Mouse (Mus musculus) heart, embryonic 14.5 days (tissue): ENCODE results near the gene Hdlbp. TPM values are rescaled to one million over a fixed set of nuclear protein-coding genes. Genes with fewer than 3 reads are reported as not detected.
A peak's percentile ranks its signal among the peaks of the same experiment; 100 is the strongest.
"Not testable (repeated sequence)": the region's sequence is repeated elsewhere in the genome, so short reads cannot be mapped to it uniquely, and the experiment has no call there.

ENCODE experiments used
- ATAC-seq: fragments of 200-750 bp; cut with Nextera tagmentation; 2 replicates; pipeline ENCODE4 v1.8.0; 2017; ENCODE audit warnings: low read depth, moderate TSS enrichment; ENCODE audit not compliant: insufficient number of reproducible peaks, insufficient read depth, low FRiP score
- H3K27ac ChIP-seq, 2 experiments: fragments of 200-500 bp in 1 of 2; fragments of 300-500 bp in 1 of 2; sonication (generic) in 1 of 2; replicated peaks in 1 of 2; 2 replicates each; pipeline ENCODE4 v1.5.1; 2012 to 2014; ENCODE audit warnings: low read depth in 2 of 2, low read length in 2 of 2, control low read depth in 1 of 2, mild to moderate bottlenecking in 1 of 2, mixed read lengths in 1 of 2; ENCODE audit not compliant: control insufficient read depth in 1 of 2, insufficient read depth in 1 of 2
- H3K27me3 ChIP-seq: fragments of 300-500 bp; sonication (generic); 2 replicates; pipeline ENCODE4 v1.6.1; 2014; ENCODE audit warnings: mild to moderate bottlenecking, low read length, control low read depth; ENCODE audit not compliant: control insufficient read depth, insufficient read depth
- H3K36me3 ChIP-seq: fragments of 300-500 bp; sonication (generic); 2 replicates; pipeline ENCODE4 v1.6.1; 2014; ENCODE audit warnings: mild to moderate bottlenecking, control low read depth, low read length, mixed read lengths; ENCODE audit not compliant: control insufficient read depth, insufficient read depth
- H3K4me1 ChIP-seq, 2 experiments: fragments of 200-500 bp in 1 of 2; fragments of 300-500 bp in 1 of 2; sonication (generic) in 1 of 2; 2 replicates each; pipeline ENCODE4 v1.6.1; 2012 to 2014; ENCODE audit warnings: low read length in 2 of 2, control low read depth in 1 of 2, mixed read lengths in 1 of 2; ENCODE audit not compliant: control insufficient read depth in 2 of 2, insufficient read depth in 2 of 2
- H3K4me2 ChIP-seq: fragments of 300-500 bp; sonication (generic); 2 replicates; pipeline ENCODE4 v1.6.1; 2014; ENCODE audit warnings: mild to moderate bottlenecking, low read length
- H3K4me3 ChIP-seq, 2 experiments: fragments of 200-500 bp in 1 of 2; fragments of 300-500 bp in 1 of 2; sonication (generic) in 1 of 2; 2 replicates each; pipeline ENCODE4 v1.5.1; 2012 to 2014; ENCODE audit warnings: low read length in 2 of 2, mild to moderate bottlenecking in 2 of 2, control low read depth in 1 of 2, low read depth in 1 of 2, moderate library complexity in 1 of 2; ENCODE audit not compliant: control insufficient read depth in 1 of 2, insufficient read depth in 1 of 2
- H3K9ac ChIP-seq: fragments of 300-500 bp; sonication (generic); 2 replicates; pipeline ENCODE4 v1.6.1; 2014; ENCODE audit warnings: mild to moderate bottlenecking, low read length
- H3K9me3 ChIP-seq: fragments of 300-500 bp; sonication (generic); 2 replicates; pipeline ENCODE4 v1.6.1; 2016; ENCODE audit warnings: low read length, control low read depth; ENCODE audit not compliant: control insufficient read depth
- WGBS: fragments of 180-500 bp; shearing (Covaris S2); extraction: QIAGEN DNeasy Blood & Tissue Kit; methylation state at CpG from one replicate; pipeline ENCODE4 v1.1.7; 2014; 5-methylcytosine and 5-hydroxymethylcytosine counted together
- polyA plus RNA-seq: library from polyadenylated mRNA; unstranded; fragments of >200 nt; fragmentation: Nextera tagmentation; extraction: Ambion mirVana; gene quantifications from 2 replicates; pipeline ENCODE4 v1.2.1, GENCODE M21; 2014

The Hdlbp gene
- polyA plus RNA-seq, 1 experiment from 2014 or later: 138 TPM

DNA sequence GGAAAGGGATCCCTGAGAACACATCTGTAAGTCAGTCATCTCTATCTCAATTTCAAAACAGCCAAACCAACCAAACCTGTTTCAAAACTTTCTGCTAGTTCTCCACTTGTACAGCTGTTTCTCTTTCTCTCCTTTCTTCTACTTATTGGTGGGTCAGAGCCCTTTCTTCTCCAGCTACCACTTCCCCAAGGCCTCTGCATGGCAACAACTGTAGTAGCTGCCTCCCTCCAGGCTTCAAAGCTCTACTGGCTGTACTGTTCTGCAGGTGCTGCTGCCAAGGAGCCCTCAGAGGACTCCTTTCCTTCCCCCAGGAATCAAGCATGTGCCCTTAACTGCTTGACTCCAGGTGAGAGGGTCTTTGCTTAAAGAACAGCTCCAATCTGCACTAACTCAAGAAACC, 12.9 kb downstream of the Hdlbp start:
- no peak for ATAC-seq
- H3K4me2 ChIP-seq: no peak overlapping the region
- H3K36me3 ChIP-seq: no peaks in the 10 kb centered on the region
- H3K27me3 ChIP-seq: no peaks in the 10 kb centered on the region
- H3K9ac ChIP-seq: no peak overlapping the region
- no peaks in the 10 kb centered on the region for H3K4me1 ChIP-seq
- H3K9me3 ChIP-seq: no peaks in the 10 kb centered on the region
- no peak overlapping the region for H3K4me3 ChIP-seq
- no peak overlapping the region for H3K27ac ChIP-seq

DNA sequence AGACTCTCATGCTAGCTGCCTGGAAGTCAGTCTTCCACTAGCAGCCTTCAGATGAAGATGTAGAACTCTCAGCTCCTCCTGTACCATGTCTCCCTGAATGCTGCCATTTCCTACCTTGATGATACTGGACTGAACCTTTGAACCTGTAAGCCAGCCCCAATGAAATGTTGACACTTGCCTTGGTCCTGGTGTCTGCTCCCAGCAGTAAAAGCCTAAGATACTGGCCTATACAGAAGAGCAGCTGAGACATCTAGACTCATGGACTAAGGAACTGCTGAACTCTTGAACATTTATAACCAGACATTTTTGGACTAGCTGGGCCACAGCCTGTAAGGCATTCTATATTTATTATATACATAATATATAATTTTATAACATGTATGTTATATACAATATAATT, 13.5 kb downstream of the Hdlbp start:
- H3K36me3 ChIP-seq: no peaks in the 10 kb centered on the region
- H3K27ac ChIP-seq: no peak overlapping the region
- H3K4me1 ChIP-seq: no peaks in the 10 kb centered on the region
- no peaks in the 10 kb centered on the region for H3K27me3 ChIP-seq
- no peak overlapping the region for H3K9ac ChIP-seq
- H3K4me3 ChIP-seq: no peak overlapping the region
- H3K4me2 ChIP-seq: no peak overlapping the region
- ATAC-seq: no peak
- no peaks in the 10 kb centered on the region for H3K9me3 ChIP-seq

DNA sequence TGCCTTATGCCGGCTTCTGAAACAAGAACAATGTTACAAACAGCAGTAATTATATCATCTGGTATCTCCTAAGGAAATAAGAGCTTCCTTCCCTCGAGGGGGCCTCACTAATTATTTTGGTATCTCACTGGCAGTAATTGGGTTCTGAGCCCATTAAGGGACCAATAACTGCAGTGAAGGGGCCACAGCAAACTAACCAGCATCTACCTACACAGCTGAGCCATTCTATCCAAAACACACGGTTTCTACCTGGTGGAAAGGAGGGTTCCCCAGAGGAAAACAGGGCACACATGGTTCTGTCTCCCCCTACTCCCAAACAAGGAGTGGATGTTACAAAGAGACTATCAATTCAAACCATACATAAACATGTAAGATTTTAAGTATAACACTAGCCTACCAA, 19.5 kb downstream of the Hdlbp start:
- Histone ChIP-seq H3K4me3 (no peak overlapping the region), H3K9ac (no peak overlapping the region), H3K4me1 (peaks cover 0 to 10% of the 10 kb centered on the region in 2 experiments; a peak in 2 of 4 replicates), H3K27ac (no peak overlapping the region), H3K9me3 (no peaks in the 10 kb centered on the region), H3K27me3 (no peaks in the 10 kb centered on the region), H3K36me3 (no peaks in the 10 kb centered on the region), H3K4me2 (no peak overlapping the region)
- ATAC-seq: no peak
- WGBS: 65% methylated on average over 3 of the region's 3 CpGs

DNA sequence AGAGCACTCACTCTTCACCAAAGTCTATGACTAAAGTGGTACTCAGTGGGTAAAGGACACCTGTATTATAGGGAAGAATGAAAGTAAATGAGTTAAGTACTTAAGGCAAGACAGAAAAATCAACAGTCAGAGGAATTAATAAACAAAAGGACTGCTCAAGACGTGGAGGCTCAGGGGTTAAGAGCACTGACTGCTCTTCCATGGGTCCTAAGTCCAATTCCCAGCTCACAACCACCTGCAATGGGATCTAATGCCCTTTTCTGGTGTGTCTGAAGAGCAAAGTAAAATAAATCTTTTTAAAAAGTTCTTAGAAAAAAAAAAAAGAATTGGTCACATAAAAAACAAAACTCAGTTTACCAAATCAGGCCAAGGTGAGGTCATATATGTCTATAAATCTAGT, 20.3 kb downstream of the Hdlbp start:
- Histone ChIP-seq H3K4me1 (peaks cover 0 to 14% of the 10 kb centered on the region in 2 experiments; a peak in 2 of 4 replicates), H3K9me3 (no peaks in the 10 kb centered on the region), H3K4me3 (no peak overlapping the region), H3K27ac (no peak overlapping the region), H3K4me2 (no peak overlapping the region), H3K9ac (no peak overlapping the region), H3K27me3 (no peaks in the 10 kb centered on the region), H3K36me3 (no peaks in the 10 kb centered on the region)
- ATAC-seq: no peak
- WGBS: 80% methylated on average over 1 of the region's 1 CpGs

DNA sequence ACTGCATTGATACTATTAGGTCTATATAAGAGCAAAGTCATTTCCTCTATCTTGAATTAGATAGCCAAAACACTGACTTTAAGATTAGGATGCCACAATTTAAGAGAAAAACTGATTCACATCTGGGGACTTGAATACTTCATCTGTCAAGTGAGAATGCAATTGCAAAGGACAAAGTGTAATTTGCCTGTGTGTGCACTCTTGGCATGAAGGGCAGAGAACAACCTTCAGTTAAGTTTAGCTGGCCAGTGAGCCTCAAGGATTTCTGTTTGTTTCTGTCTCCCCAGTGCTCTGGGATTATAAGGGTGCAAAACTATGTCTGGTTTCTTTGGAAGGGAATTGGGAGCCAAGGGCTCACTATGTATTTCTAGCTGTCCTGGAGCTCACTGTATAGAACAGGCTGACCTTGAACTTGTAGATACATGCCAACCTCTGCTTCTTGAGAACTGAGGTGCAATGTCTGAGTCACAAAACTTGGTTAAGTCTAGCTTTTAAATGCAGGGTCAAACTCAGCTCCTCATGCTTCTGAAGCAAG, 24.8 kb downstream of the Hdlbp start:
- Histone ChIP-seq H3K27me3 (no peaks in the 10 kb centered on the region), H3K4me2 (no peak overlapping the region), H3K9ac (no peak overlapping the region), H3K4me3 (no peak overlapping the region), H3K9me3 (no peaks in the 10 kb centered on the region), H3K27ac (peak overlapping the region in 1 of 2 experiments; percentile 26; a peak in 2 of 4 replicates), H3K36me3 (no peaks in the 10 kb centered on the region), H3K4me1 (peaks cover 0 to 14% of the 10 kb centered on the region in 2 experiments; a peak in 2 of 4 replicates)
- ATAC-seq: no peak

DNA sequence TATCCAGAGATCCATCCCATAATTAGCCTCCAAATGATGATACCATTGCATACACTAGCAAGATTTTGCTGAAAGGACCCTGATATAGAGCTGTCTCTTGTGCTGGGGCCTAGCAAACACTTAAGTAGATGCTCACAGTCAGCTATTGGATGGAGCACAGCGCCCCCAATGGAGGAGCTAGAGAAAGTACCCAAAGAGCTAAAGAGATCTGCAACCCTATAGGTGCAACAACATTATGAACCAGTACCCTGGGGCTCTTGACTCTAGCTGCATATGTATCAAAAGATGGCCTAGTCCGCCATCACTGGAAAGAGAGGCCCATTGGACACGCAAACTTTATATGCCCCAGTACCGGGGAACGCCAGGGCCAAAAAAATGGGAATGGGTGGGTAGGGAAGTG, 28.5 kb downstream of the Hdlbp start:
- not testable (repeated sequence) for H3K4me2 ChIP-seq, H3K9me3 ChIP-seq, ATAC-seq, H3K36me3 ChIP-seq, H3K27ac ChIP-seq, H3K27me3 ChIP-seq, H3K9ac ChIP-seq, H3K4me3 ChIP-seq
- WGBS: 85% methylated on average over 5 of the region's 5 CpGs
- peaks cover 0 to 19% of the 10 kb centered on the region in 2 experiments; a peak in 2 of 4 replicates for H3K4me1 ChIP-seq

DNA sequence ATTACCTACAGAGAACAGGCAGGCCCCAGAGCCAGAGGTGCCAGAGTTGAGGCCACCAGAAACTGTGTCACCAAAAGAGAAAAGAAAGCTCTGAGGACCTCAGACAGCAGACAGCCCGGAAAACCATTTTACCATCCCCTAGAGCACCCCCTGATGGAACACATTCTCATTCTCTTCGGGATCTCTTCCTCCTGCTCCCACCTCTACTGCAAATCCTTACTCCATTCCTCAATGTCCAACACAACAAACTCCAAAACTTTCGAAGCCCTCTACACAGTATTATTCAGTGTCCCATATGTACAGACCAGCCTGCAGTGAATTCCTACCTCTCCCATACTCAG, 32.8 kb downstream of the Hdlbp start:
- Histone ChIP-seq H3K9ac (peak overlapping the region; percentile 92), H3K27ac (peak overlapping the region; percentile 65 to 97), H3K27me3 (no peaks in the 10 kb centered on the region), H3K9me3 (no peaks in the 10 kb centered on the region), H3K4me2 (peak overlapping the region; percentile 76), H3K4me3 (peak overlapping the region; percentile 83 to 95), H3K4me1 (peaks cover 6 to 32% of the 10 kb centered on the region in 2 experiments), H3K36me3 (peaks cover 16% of the 10 kb centered on the region)
- 13% methylated on average over 3 of the region's 3 CpGs for WGBS
- 0 out of 2 replicates have a peak, but pooled peaks have one; percentile 4 for ATAC-seq

DNA sequence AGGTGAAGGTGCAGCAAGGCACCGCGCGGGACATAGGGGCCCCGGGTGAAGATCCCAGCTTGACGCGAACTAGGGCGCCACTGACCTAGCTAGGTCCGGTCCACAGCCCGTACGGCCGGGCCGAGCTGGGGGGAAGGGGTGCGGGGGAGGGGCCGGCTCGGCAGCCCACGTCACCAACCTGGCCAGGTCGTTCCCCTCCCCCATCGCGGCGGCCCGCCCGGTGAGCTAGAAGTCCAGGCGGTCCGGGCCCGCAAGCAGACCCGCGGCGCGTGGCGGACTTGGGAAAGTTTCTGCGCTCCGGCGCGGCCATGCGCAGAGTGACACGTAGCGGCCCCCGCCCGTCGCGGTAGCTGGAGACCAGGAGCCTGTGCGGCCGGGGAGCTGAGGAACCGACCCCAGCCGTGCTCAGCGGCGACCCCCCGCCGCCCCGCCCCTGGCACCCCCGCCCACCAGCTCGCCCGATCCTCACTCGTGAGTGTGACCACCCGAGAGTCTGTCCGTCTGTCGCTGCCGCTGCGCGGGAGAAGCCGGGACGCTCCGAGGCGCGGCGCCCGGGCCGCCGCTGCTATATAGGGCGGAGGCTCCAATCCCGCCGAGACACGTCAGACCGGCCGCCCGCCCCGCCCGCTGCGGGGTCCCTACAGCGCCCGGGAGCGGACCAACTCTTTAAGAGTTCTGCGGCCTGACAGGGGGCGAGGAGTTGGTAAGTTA, 33.3 kb downstream of the Hdlbp start:
- peak; percentile 91 for ATAC-seq
- Histone ChIP-seq H3K36me3 (peaks cover 21% of the 10 kb centered on the region), H3K9me3 (no peaks in the 10 kb centered on the region), H3K27me3 (no peaks in the 10 kb centered on the region), H3K27ac (peak overlapping the region; percentile 94 to 97), H3K4me3 (peak overlapping the region; percentile 83 to 95), H3K4me1 (peaks cover 6 to 32% of the 10 kb centered on the region in 2 experiments), H3K9ac (peak overlapping the region; percentile 92), H3K4me2 (peak overlapping the region; percentile 76)
- WGBS: under 1% methylated on average over 79 of the region's 84 CpGs
